Mouse (Mus musculus) embryonic facial prominence, embryonic 14.5 days (tissue): ENCODE data around the gene Trit1. TPM values are rescaled to one million over a fixed set of nuclear protein-coding genes. Genes with fewer than 3 reads are reported as not detected.
A peak's percentile ranks its signal among the peaks of the same experiment; 100 is the strongest.

Experiments
- ATAC-seq: fragments of 200-750 bp; cut with Nextera tagmentation; 2 replicates; pipeline ENCODE4 v1.8.0; 2017; ENCODE audit warnings: low read depth, moderate number of reproducible peaks, moderate TSS enrichment
- DNase-seq: peaks from one replicate; pipeline ENCODE4 v3.0.0-alpha.2; 2015; ENCODE audit warnings: low spot score
- H3K27ac ChIP-seq: fragments of 300-500 bp; sonication (generic); replicated peaks from 2 replicates; pipeline ENCODE4 v1.5.1; 2014; ENCODE audit warnings: low read depth, mild to moderate bottlenecking, low read length, moderate library complexity
- H3K27me3 ChIP-seq: fragments of 300-500 bp; sonication (generic); replicated peaks from 2 replicates; pipeline ENCODE4 v1.6.1; 2014; ENCODE audit warnings: low read length; ENCODE audit not compliant: control insufficient read depth, insufficient read depth
- H3K36me3 ChIP-seq: fragments of 300-500 bp; sonication (generic); 2 replicates; pipeline ENCODE4 v1.6.1; 2014; ENCODE audit warnings: low read length, mixed read lengths; ENCODE audit not compliant: control insufficient read depth, insufficient read depth
- H3K4me1 ChIP-seq: fragments of 300-500 bp; sonication (generic); 2 replicates; pipeline ENCODE4 v1.6.1; 2014; ENCODE audit warnings: antibody characterized with exemption, low read length; ENCODE audit not compliant: control insufficient read depth, insufficient read depth
- H3K4me2 ChIP-seq: fragments of 300-500 bp; sonication (generic); 2 replicates; pipeline ENCODE4 v1.6.1; 2014; ENCODE audit warnings: low read depth, mild to moderate bottlenecking, low read length, moderate library complexity, mixed read lengths
- H3K4me3 ChIP-seq: fragments of 300-500 bp; sonication (generic); 2 replicates; pipeline ENCODE4 v1.5.1; 2014; ENCODE audit warnings: low read depth, mild to moderate bottlenecking, low read length
- H3K9ac ChIP-seq: fragments of 300-500 bp; sonication (generic); 2 replicates; pipeline ENCODE4 v1.6.1; 2014; ENCODE audit warnings: low read depth, mild to moderate bottlenecking, low read length, moderate library complexity, mixed read lengths
- H3K9me3 ChIP-seq: fragments of 300-500 bp; sonication (generic); 2 replicates; pipeline ENCODE4 v1.6.1; 2016; ENCODE audit warnings: low read length; ENCODE audit not compliant: control insufficient read depth
- WGBS: fragments of 180-500 bp; shearing (Covaris S2); extraction: QIAGEN DNeasy Blood & Tissue Kit; methylation state at CpG from one replicate; pipeline ENCODE4 v1.1.7; 2014; 5-methylcytosine and 5-hydroxymethylcytosine counted together
- polyA plus RNA-seq: library from polyadenylated mRNA; unstranded; fragments of >200 nt; fragmentation: Nextera tagmentation; extraction: Ambion mirVana; gene quantifications from 2 replicates; pipeline ENCODE4 v1.2.1, GENCODE M21; 2014

Trit1 gene
- polyA plus RNA-seq, 1 experiment from 2014 or later = 18.8 TPM

- Histone ChIP-seq H3K36me3 (peaks cover 73% of the 10 kb centered on the region), H3K4me3 (no peak overlapping the region), H3K9ac (no peak overlapping the region), H3K27ac (no peak overlapping the region), H3K4me2 (no peak overlapping the region), H3K27me3 (no peaks in the 10 kb centered on the region), H3K4me1 (no peaks in the 10 kb centered on the region), H3K9me3 (no peaks in the 10 kb centered on the region)
- 76% methylated on average over 4 of the region's 4 CpGs for WGBS
- DNase-seq = peak; percentile 38
- ATAC-seq = no peak
Measured at GRCm38 (mm10) chr4:123044842-123045241, 28.4 kb downstream of the Trit1 start.

GRCm38 (mm10) chr4:123046300-123046699 is 29.9 kb downstream of the Trit1 start:
- Histone ChIP-seq H3K4me2 (no peak overlapping the region), H3K27ac (peak overlapping the region; percentile 75; the same call in 1 of the 2 replicates), H3K9ac (no peak overlapping the region), H3K36me3 (peaks cover 66% of the 10 kb centered on the region), H3K4me1 (peaks cover 11% of the 10 kb centered on the region; the same call in 1 of the 2 replicates), H3K27me3 (no peaks in the 10 kb centered on the region), H3K4me3 (no peak overlapping the region), H3K9me3 (no peaks in the 10 kb centered on the region)
- peak; percentile 88 for DNase-seq
- ATAC-seq = peak; percentile 76
- WGBS = 71% methylated on average over 3 of the region's 3 CpGs

GRCm38 (mm10) chr4:123050681-123051211 is 34.3 kb downstream of the Trit1 start:
- ATAC-seq (peak; percentile 91), DNase-seq (peak; percentile 95)
- Histone ChIP-seq H3K27ac (peak overlapping the region; percentile 40), H3K27me3 (no peaks in the 10 kb centered on the region), H3K4me2 (no peak overlapping the region), H3K4me1 (peaks cover 11% of the 10 kb centered on the region; the same call in 1 of the 2 replicates), H3K9me3 (no peaks in the 10 kb centered on the region), H3K36me3 (peaks cover 72% of the 10 kb centered on the region), H3K9ac (no peak overlapping the region), H3K4me3 (no peak overlapping the region)
- WGBS = 43% methylated on average over 5 of the region's 5 CpGs

- Histone ChIP-seq H3K4me1 (peaks cover 11% of the 10 kb centered on the region; the same call in 1 of the 2 replicates), H3K27me3 (no peaks in the 10 kb centered on the region), H3K4me2 (no peak overlapping the region), H3K9me3 (no peaks in the 10 kb centered on the region), H3K36me3 (peaks cover 66% of the 10 kb centered on the region), H3K4me3 (no peak overlapping the region), H3K9ac (no peak overlapping the region), H3K27ac (no peak overlapping the region)
- no peak; the same call in 1 of the 2 replicates for ATAC-seq
- WGBS = 74% methylated on average over 11 of the region's 11 CpGs
- peak; percentile 36 for DNase-seq
Measured at GRCm38 (mm10) chr4:123053179-123053578, 36.8 kb downstream of the Trit1 start.

GRCm38 (mm10) chr4:123054172-123054790 is 37.9 kb downstream of the Trit1 start:
- peaks cover 58% of the 10 kb centered on the region for H3K36me3 ChIP-seq
- DNase-seq (no peak), ATAC-seq (no peak)
- WGBS = 78% methylated on average over 16 of the region's 16 CpGs
- no peaks in the 10 kb centered on the region for H3K27me3 ChIP-seq
- peaks cover 11% of the 10 kb centered on the region; the same call in 1 of the 2 replicates for H3K4me1 ChIP-seq
- no peak overlapping the region for H3K9ac ChIP-seq
- no peak overlapping the region for H3K27ac ChIP-seq
- H3K9me3 ChIP-seq = no peaks in the 10 kb centered on the region
- no peak overlapping the region for H3K4me3 ChIP-seq
- H3K4me2 ChIP-seq = no peak overlapping the region

- peak overlapping the region; percentile 48 for H3K27ac ChIP-seq
- no peak overlapping the region for H3K4me3 ChIP-seq
- H3K9ac ChIP-seq = no peak overlapping the region; the same call in 1 of the 2 replicates
- H3K4me1 ChIP-seq = no peaks in the 10 kb centered on the region
- ATAC-seq (peak; percentile 70; the same call in 1 of the 2 replicates), DNase-seq (peak; percentile 70)
- no peak overlapping the region for H3K4me2 ChIP-seq
- peaks cover 52% of the 10 kb centered on the region for H3K36me3 ChIP-seq
- no peaks in the 10 kb centered on the region for H3K27me3 ChIP-seq
- WGBS = 67% methylated on average over 3 of the region's 3 CpGs
- no peaks in the 10 kb centered on the region for H3K9me3 ChIP-seq
Measured at GRCm38 (mm10) chr4:123056560-123057109, 40.2 kb downstream of the Trit1 start.

GRCm38 (mm10) chr4:123057957-123058356 is 41.6 kb downstream of the Trit1 start:
- H3K9ac ChIP-seq = no peak overlapping the region
- peaks cover 43% of the 10 kb centered on the region for H3K36me3 ChIP-seq
- no peak overlapping the region for H3K27ac ChIP-seq
- H3K27me3 ChIP-seq = no peaks in the 10 kb centered on the region
- ATAC-seq (no peak), DNase-seq (no peak)
- H3K4me2 ChIP-seq = no peak overlapping the region
- 76% methylated on average over 1 of the region's 1 CpGs for WGBS
- no peak overlapping the region for H3K4me3 ChIP-seq
- H3K4me1 ChIP-seq = no peaks in the 10 kb centered on the region
- H3K9me3 ChIP-seq = no peaks in the 10 kb centered on the region

GRCm38 (mm10) chr4:123061744-123062143 is 45.3 kb downstream of the Trit1 start:
- Histone ChIP-seq H3K9ac (no peak overlapping the region), H3K27ac (no peak overlapping the region), H3K27me3 (no peaks in the 10 kb centered on the region), H3K4me1 (no peaks in the 10 kb centered on the region), H3K36me3 (peaks cover 7% of the 10 kb centered on the region; the same call in 1 of the 2 replicates), H3K9me3 (no peaks in the 10 kb centered on the region), H3K4me2 (no peak overlapping the region), H3K4me3 (no peak overlapping the region)
- no peak for DNase-seq
- WGBS = 69% methylated on average over 5 of the region's 5 CpGs
- no peak for ATAC-seq
